Mouse (Mus musculus) lung, embryonic 16.5 days (tissue): ENCODE data around the gene Pabpn1l. TPM values are rescaled to one million over a fixed set of nuclear protein-coding genes. Genes with fewer than 3 reads are reported as not detected.
"Not testable (repeated sequence)": the region's sequence is repeated elsewhere in the genome, so short reads cannot be mapped to it uniquely, and the experiment has no call there.

Source experiments
- ATAC-seq: fragments of 200-750 bp; cut with Nextera tagmentation; 2 replicates; pipeline ENCODE4 v1.8.0; 2017; ENCODE audit warnings: low read depth, mild to moderate bottlenecking, moderate library complexity
- H3K27ac ChIP-seq: fragments of 300-500 bp; sonication (generic); 2 replicates; pipeline ENCODE4 v1.5.1; 2014; ENCODE audit warnings: mild to moderate bottlenecking, control low read depth, low read length
- H3K27me3 ChIP-seq: fragments of 300-500 bp; sonication (generic); 2 replicates; pipeline ENCODE4 v1.6.1; 2014; ENCODE audit warnings: low read depth, low read length, mixed read lengths; ENCODE audit not compliant: control insufficient read depth, insufficient read depth
- H3K36me3 ChIP-seq: fragments of 300-500 bp; sonication (generic); 2 replicates; pipeline ENCODE4 v1.6.1; 2014; ENCODE audit warnings: low read length; ENCODE audit not compliant: control insufficient read depth, insufficient read depth
- H3K4me1 ChIP-seq: fragments of 300-500 bp; sonication (generic); replicated peaks from 2 replicates; pipeline ENCODE4 v1.6.1; 2014; ENCODE audit warnings: low read length, mixed read lengths; ENCODE audit not compliant: control insufficient read depth, insufficient read depth
- H3K4me2 ChIP-seq: fragments of 300-500 bp; sonication (generic); 2 replicates; pipeline ENCODE4 v1.6.1; 2014; ENCODE audit warnings: low read depth, low read length, control low read depth
- H3K4me3 ChIP-seq: fragments of 300-500 bp; sonication (generic); 2 replicates; pipeline ENCODE4 v1.5.1; 2014; ENCODE audit warnings: mild to moderate bottlenecking, low read length, control low read depth
- H3K9ac ChIP-seq: fragments of 300-500 bp; sonication (generic); 2 replicates; pipeline ENCODE4 v1.6.1; 2014; ENCODE audit warnings: low read length, control low read depth
- H3K9me3 ChIP-seq: fragments of 300-500 bp; sonication (generic); 2 replicates; pipeline ENCODE4 v1.6.1; 2016; ENCODE audit warnings: low read length; ENCODE audit not compliant: control insufficient read depth
- WGBS: fragments of 180-500 bp; shearing (Covaris S2); extraction: QIAGEN DNeasy Blood & Tissue Kit; methylation state at CpG from one replicate; pipeline ENCODE4 v1.1.7; 2014; 5-methylcytosine and 5-hydroxymethylcytosine counted together
- polyA plus RNA-seq: library from polyadenylated mRNA; unstranded; fragments of >200 nt; fragmentation: Nextera tagmentation; extraction: Ambion mirVana; gene quantifications from 2 replicates; pipeline ENCODE4 v1.2.1, GENCODE M21; 2015

Gene Pabpn1l
- polyA plus RNA-seq, 1 experiment from 2014 or later, result not detected

GRCm38 (mm10) chr8:122639521-122640248 is 17.1 kb upstream of the Pabpn1l start:
- Histone ChIP-seq H3K27ac (peak overlapping the region; percentile 33), H3K9ac (no peak overlapping the region), H3K4me3 (no peak overlapping the region), H3K36me3 (0 out of 2 replicates have a peak, but pooled peaks cover 2% of the 10 kb centered on the region), H3K4me1 (peaks cover 30% of the 10 kb centered on the region), H3K4me2 (no peak overlapping the region), H3K27me3 (no peaks in the 10 kb centered on the region), H3K9me3 (no peaks in the 10 kb centered on the region)
- WGBS, result 21% methylated on average over 16 of the region's 16 CpGs
- ATAC-seq, result peak; percentile 87

- Histone ChIP-seq H3K4me3 (no peak overlapping the region), H3K9ac (no peak overlapping the region), H3K27ac (no peak overlapping the region), H3K9me3 (no peaks in the 10 kb centered on the region), H3K36me3 (0 out of 2 replicates have a peak, but pooled peaks cover 5% of the 10 kb centered on the region), H3K4me2 (no peak overlapping the region), H3K27me3 (no peaks in the 10 kb centered on the region), H3K4me1 (peaks cover 30% of the 10 kb centered on the region)
- 64% methylated on average over 16 of the region's 16 CpGs for WGBS
- ATAC-seq, result no peak
Observed at GRCm38 (mm10) chr8:122638601-122639000, 16.1 kb upstream of the Pabpn1l start.

DNA sequence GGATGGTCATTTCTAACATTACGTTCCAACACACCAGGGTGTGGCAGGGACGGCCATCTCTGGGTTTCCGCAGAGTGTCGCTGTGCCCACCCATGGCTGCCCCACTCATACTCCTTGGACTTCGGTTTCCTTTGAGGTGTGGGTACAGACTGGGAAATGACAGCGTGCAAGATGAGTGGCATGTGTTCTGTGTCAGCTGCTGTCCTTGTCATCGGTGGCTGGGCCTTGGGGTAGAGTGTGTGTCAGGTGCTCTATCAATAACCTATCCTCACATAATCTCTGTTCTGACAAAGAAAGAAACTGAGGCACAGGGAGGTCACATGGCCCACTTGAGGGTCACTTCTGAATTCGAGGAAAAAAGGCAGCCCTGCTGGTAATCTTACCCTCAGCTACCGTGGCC is 14.7 kb upstream of the Pabpn1l start:
- Histone ChIP-seq H3K9me3 (no peaks in the 10 kb centered on the region), H3K4me3 (no peak overlapping the region), H3K9ac (no peak overlapping the region), H3K4me2 (no peak overlapping the region), H3K4me1 (peaks cover 30% of the 10 kb centered on the region), H3K27me3 (no peaks in the 10 kb centered on the region), H3K27ac (no peak overlapping the region), H3K36me3 (0 out of 2 replicates have a peak, but pooled peaks cover 4% of the 10 kb centered on the region)
- no peak for ATAC-seq
- WGBS, result 78% methylated on average over 9 of the region's 9 CpGs

- Histone ChIP-seq H3K27ac (no peak overlapping the region), H3K4me3 (no peak overlapping the region), H3K4me1 (peaks cover 27% of the 10 kb centered on the region), H3K36me3 (0 out of 2 replicates have a peak, but pooled peaks cover 4% of the 10 kb centered on the region), H3K27me3 (no peaks in the 10 kb centered on the region), H3K9ac (no peak overlapping the region), H3K9me3 (no peaks in the 10 kb centered on the region), H3K4me2 (no peak overlapping the region)
- ATAC-seq, result no peak
- 36% methylated on average over 9 of the region's 9 CpGs for WGBS
Observed at GRCm38 (mm10) chr8:122636803-122637175, 14.2 kb upstream of the Pabpn1l start.

DNA sequence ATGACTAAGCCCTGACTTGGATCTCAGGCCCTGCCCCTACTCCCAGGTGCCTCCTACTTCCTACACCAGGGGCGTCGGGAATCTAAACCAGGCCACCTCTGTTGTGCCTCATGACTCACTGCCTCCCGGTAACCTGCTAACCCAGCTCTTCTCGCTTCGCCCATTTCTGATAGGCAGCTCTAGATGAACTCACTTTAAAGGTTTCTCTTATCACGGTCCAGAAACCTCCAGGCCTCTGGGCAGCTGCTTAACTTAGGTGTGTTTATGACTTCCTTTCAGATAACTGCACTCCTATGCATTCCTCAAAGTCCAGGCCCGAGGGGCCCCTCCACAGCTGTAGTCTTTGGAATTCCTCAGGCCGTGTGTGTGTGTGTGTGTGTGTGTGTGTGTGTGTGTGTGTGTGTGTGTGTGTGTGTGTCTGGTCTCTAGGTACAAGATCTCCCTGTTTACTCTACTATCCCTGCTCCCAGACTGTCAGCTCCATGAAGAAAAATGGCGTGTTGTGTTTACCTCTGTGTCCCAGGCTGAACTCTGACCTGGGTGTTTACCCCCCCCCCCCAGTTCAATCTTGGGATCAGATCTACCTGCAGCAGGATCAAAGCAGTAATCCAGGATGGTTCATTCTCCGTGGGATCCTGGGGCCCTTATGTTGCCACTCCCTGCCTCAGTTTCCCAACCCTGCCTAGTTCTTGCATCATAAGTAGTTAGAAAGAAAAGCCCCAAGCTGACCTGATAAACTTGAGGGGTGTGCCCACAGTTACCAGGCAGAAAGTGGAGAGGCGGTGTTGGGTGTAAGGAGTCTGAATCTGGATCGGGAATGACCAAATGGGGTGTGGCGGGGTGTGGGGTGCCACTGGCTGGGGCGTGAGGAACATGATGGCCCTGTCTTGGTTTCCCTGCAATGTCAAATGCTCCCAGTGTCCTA is 13.6 kb upstream of the Pabpn1l start:
- no peaks in the 10 kb centered on the region for H3K27me3 ChIP-seq
- H3K36me3 ChIP-seq, result 0 out of 2 replicates have a peak, but pooled peaks cover 4% of the 10 kb centered on the region
- H3K4me1 ChIP-seq, result peaks cover 23% of the 10 kb centered on the region
- H3K4me2 ChIP-seq, result no peak overlapping the region
- H3K9ac ChIP-seq, result no peak overlapping the region
- no peak for ATAC-seq
- no peak overlapping the region for H3K27ac ChIP-seq
- H3K9me3 ChIP-seq, result no peaks in the 10 kb centered on the region
- no peak overlapping the region for H3K4me3 ChIP-seq
- WGBS, result 40% methylated on average over 14 of the region's 14 CpGs

GRCm38 (mm10) chr8:122633205-122633604 is 10.7 kb upstream of the Pabpn1l start:
- WGBS, result 87% methylated on average over 14 of the region's 14 CpGs
- H3K4me3 ChIP-seq, result no peak overlapping the region
- 0 out of 2 replicates have a peak, but pooled peaks cover 4% of the 10 kb centered on the region for H3K36me3 ChIP-seq
- peaks cover 3% of the 10 kb centered on the region; the same call in 1 of the 2 replicates for H3K27me3 ChIP-seq
- H3K9me3 ChIP-seq, result no peaks in the 10 kb centered on the region
- peaks cover 3% of the 10 kb centered on the region; the same call in 1 of the 2 replicates for H3K4me1 ChIP-seq
- no peak overlapping the region for H3K27ac ChIP-seq
- H3K9ac ChIP-seq, result no peak overlapping the region
- no peak for ATAC-seq
- H3K4me2 ChIP-seq, result no peak overlapping the region

GRCm38 (mm10) chr8:122632134-122632533 is 9.6 kb upstream of the Pabpn1l start:
- H3K36me3 ChIP-seq, H3K27me3 ChIP-seq, H3K4me2 ChIP-seq, ATAC-seq, H3K9me3 ChIP-seq, H3K27ac ChIP-seq, H3K4me3 ChIP-seq, H3K4me1 ChIP-seq, H3K9ac ChIP-seq: not testable (repeated sequence)
- WGBS, result 61% methylated on average over 3 of the region's 3 CpGs

DNA sequence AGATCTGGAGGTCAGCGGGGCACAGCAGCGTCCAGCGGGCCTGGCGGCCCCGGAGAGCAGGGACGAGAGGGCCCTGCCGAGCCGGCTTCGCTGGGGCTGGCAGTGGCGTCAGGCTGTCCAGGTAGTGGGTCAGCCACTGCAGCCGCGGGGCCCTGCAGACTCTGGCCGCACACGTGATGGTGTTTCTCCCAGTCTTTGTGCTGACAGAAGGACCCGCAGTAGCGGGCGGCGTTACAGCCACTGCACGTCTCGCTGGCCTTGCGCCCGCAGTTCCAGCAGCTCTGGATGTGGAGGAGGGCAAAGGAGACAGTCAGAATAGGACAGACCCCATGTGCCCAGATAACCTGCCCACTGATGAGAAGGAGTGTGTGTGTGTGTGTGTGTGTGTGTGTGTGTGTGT is 8.2 kb upstream of the Pabpn1l start:
- Histone ChIP-seq H3K36me3 (0 out of 2 replicates have a peak, but pooled peaks cover 4% of the 10 kb centered on the region), H3K4me3 (0 out of 2 replicates have a peak overlapping the region, but pooled peaks have one; percentile 8), H3K27ac (no peak overlapping the region), H3K4me2 (peak overlapping the region; percentile 27; the same call in 1 of the 2 replicates), H3K27me3 (peaks cover 3% of the 10 kb centered on the region; the same call in 1 of the 2 replicates), H3K9ac (no peak overlapping the region), H3K9me3 (no peaks in the 10 kb centered on the region), H3K4me1 (no peaks in the 10 kb centered on the region)
- ATAC-seq, result peak; percentile 31; the same call in 1 of the 2 replicates
- WGBS, result 54% methylated on average over 22 of the region's 22 CpGs

GRCm38 (mm10) chr8:122629388-122629787 is 6.8 kb upstream of the Pabpn1l start:
- Histone ChIP-seq H3K9me3 (no peaks in the 10 kb centered on the region), H3K9ac (no peak overlapping the region), H3K4me1 (no peaks in the 10 kb centered on the region), H3K4me3 (no peak overlapping the region), H3K4me2 (no peak overlapping the region), H3K27me3 (peaks cover 3% of the 10 kb centered on the region; the same call in 1 of the 2 replicates), H3K36me3 (0 out of 2 replicates have a peak, but pooled peaks cover 4% of the 10 kb centered on the region), H3K27ac (no peak overlapping the region)
- ATAC-seq, result no peak
- WGBS, result 48% methylated on average over 10 of the region's 10 CpGs
